Mouse (Mus musculus) erythroblast, embryonic 14.5 days (primary cell): ENCODE data around the gene Polk.

Experiments used
- GATA1 ChIP-seq: IDR thresholded peaks from 2 replicates; pipeline ENCODE4 v1.6.1; 2012; ENCODE audit warnings: low read length, inconsistent platforms, mixed read lengths
- TAL1 ChIP-seq: IDR thresholded peaks from 3 replicates; pipeline ENCODE4 v1.6.1; 2012; ENCODE audit warnings: low read length, inconsistent platforms, mixed read lengths

- TF ChIP-seq GATA1 = no peak
- TF ChIP-seq TAL1 = no peak
Observed at GRCm38 (mm10) chr13:96530064-96530463, 12.3 kb downstream of the Polk start.
